Mouse (Mus musculus): Measurements from ENCODE around the gene Rptor.

Gene Rptor

DNA sequence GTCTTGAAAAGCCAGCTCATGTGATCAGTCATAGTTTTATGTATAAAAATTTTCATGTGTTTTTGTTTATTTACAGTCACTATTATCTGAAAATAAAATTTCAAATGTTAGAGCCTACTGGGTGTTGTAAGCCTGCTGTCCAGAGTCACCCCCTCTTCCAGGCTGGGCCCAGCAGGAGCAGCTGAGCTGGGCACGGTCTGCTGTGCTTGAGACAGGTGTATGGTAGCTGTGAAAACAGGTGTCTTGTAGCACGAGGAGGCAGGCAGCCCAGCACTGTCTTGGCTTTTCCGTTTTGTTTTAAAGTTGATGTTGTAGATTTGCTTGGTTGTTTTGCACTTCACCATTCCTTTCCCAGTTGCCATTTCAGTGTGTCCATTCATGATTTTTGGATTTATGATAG, 87.2 kb downstream of the Rptor start:
- DNase-seq (ENCODE audit: low read depth, low spot score), result no peak

DNA sequence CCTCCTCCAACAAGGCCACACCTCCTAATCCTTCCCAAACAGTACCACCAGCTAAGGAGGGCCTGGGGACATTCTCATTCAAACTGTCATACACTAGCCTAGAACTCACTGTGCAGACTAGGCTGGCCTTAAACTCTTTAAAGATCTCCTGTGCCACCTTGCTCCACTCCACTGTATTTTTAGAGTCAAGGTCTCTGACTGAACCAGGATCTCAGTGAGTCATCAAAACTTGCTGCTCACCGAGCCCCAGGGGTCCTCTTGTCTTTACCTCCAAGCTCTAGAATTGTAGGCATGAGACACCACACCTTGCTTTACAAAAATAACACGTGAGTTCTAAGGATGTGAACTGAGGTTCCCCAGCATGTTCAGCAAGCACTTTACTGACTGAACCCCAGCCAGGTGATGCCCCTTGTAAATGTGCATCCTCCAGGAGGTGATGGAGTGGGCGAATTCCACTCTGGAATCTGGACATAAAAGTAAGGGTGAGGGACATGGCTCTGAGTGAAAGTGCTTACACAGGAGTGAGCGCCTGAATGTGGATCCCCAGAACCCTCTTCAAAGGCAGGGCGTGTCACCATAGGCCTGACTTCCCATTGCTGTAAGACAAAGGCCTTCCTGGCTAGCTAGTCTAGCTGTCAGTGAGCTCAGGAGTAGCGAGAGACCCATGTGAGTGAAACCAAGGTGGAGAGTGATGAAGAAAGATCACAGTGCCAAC, 89.6 kb downstream of the Rptor start:
- no peak for DNase-seq (ENCODE audit: low read depth, low spot score)

- DNase-seq (ENCODE audit: low read depth, low spot score), result no peak
These were observed 90.2 kb downstream of the Rptor start for GRCm38 (mm10) chr11:119692911-119693261.

DNA sequence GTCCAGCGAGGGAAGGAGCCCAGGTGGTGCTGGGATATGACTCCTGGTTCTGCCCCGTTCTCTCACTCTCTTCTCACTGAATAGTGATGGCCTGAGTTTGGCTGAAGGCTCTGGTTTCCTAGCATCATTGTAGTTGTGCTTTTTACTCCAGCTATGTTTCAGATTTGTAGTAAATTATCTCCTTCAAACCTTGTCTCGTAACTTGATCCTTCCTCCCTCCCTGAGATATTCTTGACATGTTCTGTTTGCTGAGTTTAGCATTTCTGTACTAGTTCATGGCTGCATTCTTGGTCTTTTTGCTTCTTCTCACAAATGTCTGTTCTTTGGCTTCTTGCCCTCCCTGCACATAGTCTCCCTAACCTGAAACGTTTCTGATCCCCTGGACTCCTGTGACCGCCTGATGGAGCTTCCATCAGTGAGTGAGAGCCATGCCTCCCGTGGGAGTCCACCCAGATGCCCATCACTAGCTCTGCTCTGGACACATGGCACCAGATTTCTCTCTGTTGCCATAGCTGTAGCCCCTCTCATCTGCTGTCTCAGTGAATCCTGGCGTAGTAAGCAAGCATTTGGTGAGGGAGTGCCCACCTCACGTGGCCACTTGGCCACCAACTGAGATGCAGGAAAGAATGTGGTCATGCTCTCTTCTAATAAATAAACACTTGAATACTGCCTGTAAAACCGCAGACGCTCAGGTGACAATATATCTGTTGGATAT, 91.6 kb downstream of the Rptor start:
- no peak for DNase-seq (ENCODE audit: low read depth, low spot score)

DNA sequence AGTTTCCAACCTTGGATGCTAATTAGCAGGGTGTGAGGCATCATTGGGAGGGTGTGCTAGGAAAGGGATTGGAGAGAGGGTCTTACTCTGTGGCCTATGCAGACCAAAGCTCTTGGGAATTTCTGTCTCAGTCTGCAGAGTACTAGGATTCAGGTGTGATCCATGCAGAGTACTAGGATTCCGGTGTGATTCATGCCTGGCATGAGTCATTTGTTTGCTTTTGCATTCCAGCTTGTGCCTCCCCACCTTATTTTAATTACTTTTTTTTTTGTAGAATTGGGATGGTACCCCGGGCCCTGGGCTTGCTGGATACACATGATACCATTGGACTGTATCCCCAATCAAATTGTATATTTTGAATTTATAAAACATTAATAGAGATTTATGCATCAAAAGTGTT, 93.7 kb downstream of the Rptor start:
- DNase-seq (ENCODE audit: low read depth, low spot score), result no peak

DNA sequence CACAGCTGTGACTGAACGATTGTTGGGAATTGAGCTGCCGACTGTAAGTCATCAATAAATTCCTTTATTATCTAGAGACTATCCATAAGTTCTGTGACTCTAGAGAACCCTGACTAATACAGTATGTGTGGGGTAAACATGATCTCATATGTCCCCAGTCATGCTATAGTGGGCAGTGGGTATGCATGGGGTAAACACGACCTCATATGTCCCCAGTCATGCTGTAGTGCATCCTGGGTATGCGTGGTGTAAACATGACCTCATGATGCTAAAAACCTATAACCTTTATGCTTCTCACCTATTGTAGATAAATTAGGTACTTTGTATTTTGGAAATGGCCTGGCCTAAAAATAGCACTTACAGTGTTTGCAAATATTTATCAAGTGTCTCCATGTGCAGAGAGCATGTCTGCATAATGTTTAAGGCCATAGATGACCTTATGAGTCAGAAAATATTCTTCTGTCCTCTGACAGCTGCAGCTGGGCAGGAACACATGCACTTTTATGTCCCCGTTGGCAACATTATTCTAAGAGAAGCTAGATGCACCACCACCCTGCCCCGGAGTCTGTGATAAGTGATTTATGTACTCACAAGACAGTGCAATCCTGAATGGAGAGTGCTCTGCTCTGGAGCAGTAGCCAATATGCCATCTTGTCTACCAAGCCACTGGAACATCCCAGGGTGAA, 102.8 kb downstream of the Rptor start:
- no peak for DNase-seq (ENCODE audit: low read depth, low spot score)

DNA sequence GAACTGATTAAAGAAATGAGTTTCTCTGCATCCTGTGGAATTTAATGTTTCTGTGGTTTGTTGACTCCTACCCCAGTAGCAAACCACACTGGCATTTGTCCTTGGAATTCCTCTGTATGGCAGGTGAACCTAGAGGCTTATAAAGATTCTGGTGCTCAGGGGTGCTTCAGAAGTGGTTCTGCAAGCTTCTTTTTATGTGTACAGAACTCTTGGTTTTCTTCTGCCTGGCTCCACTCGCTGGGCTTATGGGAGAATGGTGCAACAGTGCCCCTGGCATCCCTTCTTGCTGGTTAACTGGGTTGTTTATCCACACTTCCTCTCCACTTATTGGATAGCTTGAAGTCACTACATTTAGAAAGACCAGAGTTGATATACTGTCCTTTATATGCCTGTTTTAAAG, 104.6 kb downstream of the Rptor start:
- no peak for DNase-seq (ENCODE audit: low read depth, low spot score)

- DNase-seq (ENCODE audit: low read depth, low spot score), result no peak
These were observed 106.5 kb downstream of the Rptor start for GRCm38 (mm10) chr11:119709239-119709638.

DNA sequence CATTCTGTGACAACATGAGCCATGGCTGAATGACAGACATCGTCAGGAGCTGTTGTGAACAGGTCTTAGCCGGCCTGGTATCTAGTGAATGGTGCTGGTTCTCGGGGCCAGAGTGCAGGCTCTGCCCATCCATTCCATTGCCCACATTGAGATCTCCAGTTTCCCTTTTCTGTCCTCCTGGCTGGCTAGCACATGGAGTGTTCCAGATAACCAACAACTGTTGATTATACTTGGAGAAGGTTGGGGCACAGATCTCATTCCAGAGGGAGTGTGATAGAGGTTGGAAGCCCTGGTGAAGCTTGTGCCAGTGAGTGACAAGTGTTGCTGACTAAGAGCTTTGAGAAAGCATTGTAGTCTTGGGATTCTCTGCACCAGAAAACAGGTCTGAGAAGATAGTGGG, 107.6 kb downstream of the Rptor start:
- DNase-seq (ENCODE audit: low read depth, low spot score), result no peak

- DNase-seq (ENCODE audit: low read depth, low spot score), result no peak
These were observed 108.1 kb downstream of the Rptor start for GRCm38 (mm10) chr11:119710822-119711221.

DNA sequence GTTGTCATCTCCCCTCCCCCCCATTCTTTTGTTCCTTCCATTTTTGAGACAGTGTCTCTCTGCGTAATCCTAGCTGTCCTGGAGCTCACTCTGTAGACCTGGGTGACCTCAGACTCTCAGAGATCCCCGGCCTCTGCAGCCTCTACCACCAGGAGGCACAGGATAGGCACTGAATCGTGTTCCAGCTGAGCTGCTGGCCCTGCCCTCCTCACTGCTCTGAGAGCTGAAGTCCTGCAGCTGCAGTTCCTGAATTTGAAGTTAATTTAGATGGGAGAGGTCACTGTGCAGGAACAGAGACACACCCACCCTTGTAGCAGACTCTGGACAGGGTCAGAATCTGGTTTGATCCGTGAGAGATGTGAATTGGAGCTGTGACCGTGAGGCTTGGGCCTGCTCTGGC, 112.7 kb downstream of the Rptor start:
- DNase-seq (ENCODE audit: low read depth, low spot score), result no peak

- no peak for DNase-seq (ENCODE audit: low read depth, low spot score)
These were observed 113.3 kb downstream of the Rptor start for GRCm38 (mm10) chr11:119715841-119716596.

DNA sequence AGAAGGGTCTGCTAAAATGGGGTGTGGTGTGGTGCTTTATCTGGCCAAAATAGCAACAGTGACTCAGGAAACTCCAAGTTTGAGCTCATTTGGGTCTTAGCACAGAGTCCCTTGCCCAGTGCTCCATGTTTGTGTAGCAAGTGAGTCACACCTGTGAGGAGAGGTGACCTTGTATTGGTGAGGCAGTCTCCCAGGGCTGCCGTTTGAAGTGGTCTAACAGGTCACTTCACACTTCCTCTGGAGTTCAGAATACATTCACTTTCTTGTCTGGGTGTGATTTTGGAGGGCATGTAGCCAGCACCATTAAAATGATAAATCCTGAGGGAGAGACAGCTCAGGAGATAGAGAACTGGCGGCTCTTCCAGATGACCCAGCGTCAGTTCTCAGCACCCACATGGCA, 115.4 kb downstream of the Rptor start:
- no peak for DNase-seq (ENCODE audit: low read depth, low spot score)

DNA sequence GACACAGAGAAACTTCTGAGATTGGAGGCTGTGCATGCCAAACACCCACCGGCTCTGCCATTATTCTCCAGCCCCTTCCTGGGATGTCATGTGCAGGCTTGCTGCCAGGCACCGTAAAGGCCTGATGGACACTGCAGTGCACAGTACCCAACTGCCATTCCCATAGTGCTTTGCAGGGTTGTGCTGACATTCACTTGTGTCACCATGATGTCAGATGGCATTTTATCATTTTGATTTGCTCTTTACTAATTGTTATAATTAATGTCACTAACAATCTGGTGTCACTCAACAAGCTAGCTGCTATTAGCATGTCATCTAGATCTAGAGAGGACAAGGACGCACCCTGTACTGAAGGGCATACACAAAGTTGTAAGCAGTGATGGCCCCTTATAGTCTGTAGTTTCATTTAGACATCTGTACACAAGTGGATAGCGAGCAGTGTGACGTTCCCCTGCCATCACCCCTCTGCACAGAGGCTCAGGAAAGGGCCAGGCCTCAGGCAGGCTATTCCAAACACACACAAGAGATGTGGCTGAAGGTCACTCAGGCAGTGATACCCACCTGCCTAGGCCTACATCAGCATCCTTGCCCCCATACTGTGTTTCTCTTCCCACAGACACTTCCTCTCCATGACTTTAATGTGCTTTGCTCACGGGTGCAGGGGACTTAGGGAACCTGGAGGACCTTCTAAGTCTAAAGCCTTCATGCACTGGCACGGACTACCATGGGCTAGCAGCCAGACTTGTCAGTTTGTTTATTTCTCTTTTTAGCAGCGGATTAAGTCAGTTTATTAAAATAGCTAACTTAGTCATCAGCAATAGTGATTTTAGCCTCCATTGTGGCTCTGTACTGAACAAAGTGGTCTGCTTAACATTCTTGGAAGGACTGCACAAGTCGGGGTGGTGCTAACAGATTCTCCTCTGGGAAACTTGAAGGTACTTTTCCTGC, 117.7 kb downstream of the Rptor start:
- DNase-seq (ENCODE audit: low read depth, low spot score), result no peak

DNA sequence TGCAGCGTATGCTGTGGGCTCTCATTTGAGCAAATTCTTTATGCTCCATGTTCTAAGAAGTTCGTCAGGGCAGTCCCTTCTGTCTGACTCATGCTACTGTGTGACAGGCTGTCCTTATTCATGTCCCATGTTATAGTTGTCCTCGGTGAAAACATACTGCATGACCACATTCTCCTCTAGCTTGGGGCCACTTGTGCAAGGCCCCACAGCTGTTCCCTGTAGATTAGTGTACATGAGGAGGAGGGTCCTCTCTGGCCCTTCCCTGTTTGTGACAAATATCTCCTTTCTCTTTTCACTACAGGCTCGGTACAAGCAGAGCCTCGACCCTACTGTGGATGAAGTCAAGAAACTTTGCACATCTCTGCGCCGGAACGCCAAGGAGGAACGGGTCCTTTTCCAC, 122.0 kb downstream of the Rptor start:
- no peak for DNase-seq (ENCODE audit: low read depth, low spot score)

- DNase-seq (ENCODE audit: low read depth, low spot score), result no peak
These were observed 128.7 kb downstream of the Rptor start for GRCm38 (mm10) chr11:119731382-119731781.

GRCm38 (mm10) chr11:119732362-119732761, 129.7 kb downstream of the Rptor start:
- DNase-seq (ENCODE audit: low read depth, low spot score), result no peak

DNA sequence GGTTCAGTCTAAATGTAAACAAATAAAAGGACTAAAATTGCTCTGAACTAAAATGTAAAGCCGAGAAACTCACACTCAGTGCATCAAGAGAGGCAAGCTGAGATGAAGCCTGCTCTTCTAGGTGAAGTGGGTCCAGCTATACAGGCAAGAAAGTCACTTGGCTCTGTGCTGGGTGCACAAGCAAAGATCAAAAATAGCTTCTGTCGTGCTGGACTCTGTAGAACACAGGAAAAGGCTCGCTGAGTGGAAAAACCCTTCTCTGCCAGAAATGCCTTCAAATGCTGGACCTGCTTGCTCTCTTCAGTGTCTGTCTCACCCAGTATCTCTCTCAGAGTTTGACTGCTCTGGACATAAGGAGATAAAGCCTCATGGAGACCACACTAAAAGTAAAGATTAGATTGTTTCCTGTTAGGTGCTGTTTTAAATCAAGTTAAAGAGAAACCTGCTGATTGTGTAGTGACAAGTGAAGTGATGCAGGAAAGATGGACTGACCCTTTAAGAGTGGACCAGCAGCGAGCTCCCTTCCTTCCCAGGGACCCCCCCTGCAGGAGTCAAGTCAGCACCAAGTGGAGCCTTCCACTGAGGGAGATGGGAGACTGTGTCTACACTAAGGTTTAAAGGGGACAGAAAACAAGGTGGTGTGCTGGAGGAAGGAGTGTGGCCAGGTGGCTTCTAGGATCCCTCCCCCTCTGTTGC, 130.4 kb downstream of the Rptor start:
- no peak for DNase-seq (ENCODE audit: low read depth, low spot score)

DNA sequence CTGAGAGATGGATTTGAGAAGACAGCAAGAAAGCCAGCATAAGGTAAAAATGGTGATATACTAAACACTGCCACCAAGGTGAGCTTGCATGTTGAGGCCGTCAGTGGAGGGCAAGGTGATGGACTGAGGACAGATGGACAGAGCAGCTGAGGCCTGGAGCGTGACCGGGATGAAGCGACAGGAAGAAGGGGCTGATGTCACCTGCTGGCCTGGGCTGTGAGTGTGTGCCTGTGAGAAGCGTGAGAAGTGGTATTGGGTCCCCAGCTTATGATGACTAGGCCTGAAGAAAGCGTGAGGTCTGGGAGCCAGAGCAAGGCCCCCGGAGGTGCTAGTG, 130.9 kb downstream of the Rptor start:
- DNase-seq (ENCODE audit: low read depth, low spot score), result no peak

DNA sequence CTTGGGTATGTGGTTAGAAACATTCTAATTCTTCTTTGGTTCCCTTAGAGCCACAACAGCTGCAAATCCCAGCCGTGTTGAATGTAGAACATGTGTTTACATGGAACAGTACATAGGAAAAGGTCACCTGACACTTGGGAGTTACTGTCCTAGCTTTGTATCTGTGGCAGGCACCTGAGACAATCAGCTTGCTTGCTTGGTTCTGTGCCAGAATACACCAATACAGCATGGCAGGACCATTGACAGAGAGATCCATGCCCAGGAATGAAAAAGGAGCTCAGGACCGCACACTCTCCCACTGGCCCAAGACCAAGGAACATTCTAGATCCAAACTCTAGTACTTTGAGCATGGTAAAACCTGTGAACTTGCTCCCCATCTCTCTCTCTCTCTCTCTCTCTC, 132.4 kb downstream of the Rptor start:
- DNase-seq (ENCODE audit: low read depth, low spot score), result no peak

Measured in CD4-positive, CD25-positive, alpha-beta regulatory T cell, adult 2 months (primary cell).